Mouse (Mus musculus) urinary bladder, postnatal 14 days (tissue): ENCODE data around the gene Prrc2a.

ENCODE experiments used
- DNase-seq: peaks from one replicate; pipeline ENCODE4 v3.0.0; 2021; ENCODE audit warnings: low spot score

Prrc2a gene

DNA sequence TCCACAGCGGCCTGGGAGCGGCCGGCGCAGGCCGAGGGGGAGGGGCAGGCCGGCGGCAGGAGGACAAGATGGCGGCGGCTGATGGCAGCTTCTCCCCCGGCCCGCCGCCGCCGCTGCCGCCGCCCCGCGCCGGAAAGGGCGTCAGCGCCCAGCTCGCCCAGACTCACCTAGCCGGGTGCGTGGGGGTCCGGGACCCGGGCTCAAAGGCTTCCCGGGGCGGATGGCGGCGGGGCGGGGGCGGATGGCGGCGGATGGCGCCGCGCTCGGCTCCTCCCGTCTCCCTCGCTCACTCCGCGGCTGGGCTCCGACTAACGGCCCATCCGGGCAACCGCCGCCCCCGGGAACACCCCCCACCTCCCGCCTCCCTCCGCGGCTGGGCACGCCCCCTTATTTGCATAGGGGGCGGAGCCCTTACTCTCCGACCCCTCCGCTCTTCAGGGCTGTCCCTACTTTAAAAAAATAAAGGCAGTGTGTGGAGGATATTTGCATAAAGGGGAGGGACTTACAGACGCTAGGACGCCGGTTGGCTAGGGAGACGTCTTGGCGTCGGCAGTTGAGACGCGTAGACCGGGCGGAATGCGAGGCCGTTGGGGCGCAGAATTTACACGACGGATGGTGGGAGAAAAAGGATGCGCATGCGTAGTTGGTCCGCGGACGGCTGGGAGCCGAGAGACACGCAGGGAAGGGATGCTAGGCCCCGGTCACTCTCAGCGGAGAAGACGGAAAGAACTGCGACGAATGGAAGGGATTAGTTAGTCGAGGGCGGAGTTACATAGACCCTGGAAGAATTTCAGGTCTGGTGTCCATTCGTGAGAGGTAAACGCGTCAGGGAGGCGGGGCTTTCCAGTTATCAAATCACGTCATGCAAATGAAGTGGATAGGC lies at the start of gene Prrc2a:
Prrc2a (minus strand) TSS at position 330 of the 883 bp plus-strand sequence.
- peak; percentile 98 for DNase-seq

DNA sequence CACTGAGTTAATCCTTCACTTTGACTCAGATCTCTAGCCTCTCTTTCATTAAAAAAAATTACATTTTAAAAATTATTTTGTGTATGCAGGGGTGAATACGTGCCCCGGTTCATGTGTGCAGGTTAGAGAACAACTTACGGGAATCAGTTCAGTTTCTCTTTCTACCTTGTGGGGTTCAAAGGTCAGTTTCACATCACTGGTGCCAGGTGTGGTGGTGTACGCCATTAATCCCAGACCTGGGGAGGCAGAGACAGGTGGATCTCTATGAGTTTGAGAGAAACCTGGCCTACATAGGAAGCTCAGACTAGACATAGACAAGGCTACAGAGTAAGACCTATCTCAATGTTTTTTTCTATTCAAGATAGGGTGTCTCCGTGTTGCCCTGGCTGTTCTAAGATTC lies 48.4 kb upstream of the Prrc2a start:
- DNase-seq: no peak

DNA sequence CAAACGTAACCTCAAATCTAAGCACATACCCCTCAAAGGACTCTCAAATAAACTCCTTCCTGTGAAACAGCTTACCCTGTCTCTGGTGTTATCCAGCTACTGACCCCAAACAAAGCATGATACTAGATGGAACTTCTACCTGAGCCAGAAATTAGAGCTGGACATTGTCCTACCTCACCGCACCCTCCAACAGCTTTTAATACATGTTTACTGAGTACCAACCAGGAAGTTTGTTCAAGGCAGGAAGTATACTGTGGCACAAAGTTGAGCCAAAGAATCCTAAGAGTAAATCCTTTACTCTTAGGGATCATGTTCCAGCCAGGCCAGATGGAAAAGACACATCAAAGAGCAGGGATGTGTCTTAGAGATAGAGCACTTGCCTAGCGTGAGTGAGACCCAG lies 45.9 kb upstream of the Prrc2a start:
- no peak for DNase-seq

DNA sequence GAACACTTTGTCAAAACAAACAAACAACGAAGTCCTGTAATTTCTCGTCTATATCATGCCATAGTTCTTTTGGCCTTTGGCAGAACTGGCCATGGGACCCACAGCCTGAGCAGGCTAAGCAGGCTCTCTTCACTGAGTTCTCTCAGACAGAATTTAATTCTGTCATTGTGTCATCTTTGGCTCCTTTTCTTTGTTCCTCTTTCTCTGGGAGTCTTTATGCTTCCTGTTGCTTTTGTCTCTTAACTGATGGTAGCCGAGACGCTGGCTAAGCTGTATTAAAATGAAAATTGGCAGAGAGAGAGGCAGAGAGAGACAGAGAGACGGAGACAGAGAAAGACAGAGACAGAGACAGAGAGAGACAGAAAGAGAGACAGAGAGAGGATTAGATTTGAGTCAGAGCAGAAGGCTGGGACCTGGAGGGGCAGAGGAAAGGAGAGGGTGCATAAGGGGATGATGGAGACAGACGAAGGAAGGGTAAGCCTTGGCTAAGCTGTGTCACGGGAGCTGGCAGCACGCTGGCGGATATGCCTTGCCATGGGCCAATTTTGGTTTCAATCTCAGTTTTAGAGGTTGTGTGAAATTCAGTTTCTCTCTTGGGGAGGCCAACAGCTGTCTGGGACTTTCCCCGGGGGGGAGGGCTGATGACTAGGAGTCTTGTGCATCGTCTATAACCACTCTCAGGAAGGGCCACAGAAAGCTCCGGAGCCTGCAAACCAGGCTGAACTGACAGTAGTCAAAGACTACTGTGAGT lies 45.3 kb upstream of the Prrc2a start:
- no peak for DNase-seq

DNA sequence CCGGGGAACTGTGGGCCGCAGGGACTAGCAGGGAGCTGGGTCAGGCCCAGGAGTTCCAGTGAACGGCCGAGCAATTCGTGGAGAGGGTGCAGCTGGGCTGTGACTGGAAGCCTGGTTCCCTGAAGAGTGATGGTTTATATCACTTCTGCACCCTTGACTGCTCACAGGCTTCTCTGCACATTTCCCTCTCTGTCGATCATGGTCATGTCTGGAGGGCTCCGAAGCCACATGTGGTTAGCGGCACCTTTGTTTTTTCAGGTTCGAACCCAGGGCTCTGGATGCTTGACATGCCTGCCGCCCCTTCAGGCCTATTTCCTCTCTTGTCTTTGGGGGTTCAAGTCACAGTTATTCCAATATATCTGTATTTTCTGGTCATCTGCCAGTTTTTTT lies 40.7 kb upstream of the Prrc2a start:
- no peak for DNase-seq

DNA sequence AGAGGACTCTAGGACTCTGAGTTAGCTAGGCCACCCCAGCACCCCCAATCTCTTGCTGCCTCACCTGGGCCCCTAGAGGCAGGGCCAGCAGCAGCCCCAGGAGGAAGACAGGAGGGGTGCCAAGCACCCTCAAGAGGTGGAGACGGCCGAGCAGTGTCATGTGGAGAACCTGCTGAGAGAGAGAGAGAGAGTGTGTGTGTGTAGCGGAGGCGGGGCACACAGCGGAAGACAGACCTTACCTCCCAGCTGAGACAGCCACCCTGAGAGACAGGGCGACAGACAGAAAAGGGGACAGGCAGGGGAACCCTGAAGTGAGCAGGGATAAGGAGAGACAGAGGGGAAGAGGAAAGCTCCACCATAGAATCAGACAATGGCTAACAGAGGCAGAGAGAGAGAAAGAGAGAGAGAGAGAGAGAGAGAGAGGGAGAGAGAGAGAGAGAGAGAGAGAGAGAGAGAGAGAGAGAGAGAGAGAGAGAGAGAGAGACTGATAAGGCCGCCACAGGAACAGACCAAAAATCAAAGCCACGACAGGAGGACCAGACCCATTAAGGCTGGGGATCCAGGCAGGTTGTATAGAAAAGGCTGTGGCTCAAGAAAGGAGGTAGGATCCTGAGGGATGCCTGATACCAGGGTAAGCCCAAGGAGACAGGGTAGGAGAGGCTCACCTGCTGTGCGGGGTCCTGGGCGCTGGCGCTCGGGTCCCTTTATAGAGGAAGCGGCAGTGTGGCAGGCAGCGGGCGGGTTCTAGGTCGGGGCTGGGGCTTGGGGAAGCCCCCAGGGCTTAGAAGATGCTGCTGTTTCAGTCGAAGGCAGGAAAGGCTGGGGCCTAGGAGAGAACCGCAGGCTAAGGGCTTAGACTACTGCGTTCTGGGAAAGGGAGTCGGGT lies 40.0 kb upstream of the Prrc2a start, which contains the start of gene Lta:
Lta (minus strand) TSS at position 858 of the 886 bp plus-strand sequence.
- DNase-seq: no peak

DNA sequence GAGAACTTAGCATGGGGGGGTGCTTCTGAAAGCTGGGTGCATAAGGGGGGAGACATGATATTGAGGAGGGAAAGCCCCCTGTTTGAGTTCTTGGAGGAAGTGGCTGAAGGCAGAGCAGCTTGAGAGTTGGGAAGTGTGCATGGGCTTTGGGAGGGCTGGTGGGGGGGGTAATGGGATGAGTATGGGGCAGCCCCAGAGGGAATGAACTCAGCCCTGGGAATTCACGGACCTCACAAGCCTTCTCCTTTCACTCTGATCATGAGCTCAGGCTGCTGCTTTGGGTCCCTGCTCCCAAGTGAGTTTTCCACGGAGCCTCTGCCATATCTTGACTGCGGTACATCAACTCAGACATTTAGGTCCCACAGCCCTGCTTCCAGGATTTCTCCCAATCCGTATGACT lies 37.7 kb upstream of the Prrc2a start:
- DNase-seq: no peak

DNA sequence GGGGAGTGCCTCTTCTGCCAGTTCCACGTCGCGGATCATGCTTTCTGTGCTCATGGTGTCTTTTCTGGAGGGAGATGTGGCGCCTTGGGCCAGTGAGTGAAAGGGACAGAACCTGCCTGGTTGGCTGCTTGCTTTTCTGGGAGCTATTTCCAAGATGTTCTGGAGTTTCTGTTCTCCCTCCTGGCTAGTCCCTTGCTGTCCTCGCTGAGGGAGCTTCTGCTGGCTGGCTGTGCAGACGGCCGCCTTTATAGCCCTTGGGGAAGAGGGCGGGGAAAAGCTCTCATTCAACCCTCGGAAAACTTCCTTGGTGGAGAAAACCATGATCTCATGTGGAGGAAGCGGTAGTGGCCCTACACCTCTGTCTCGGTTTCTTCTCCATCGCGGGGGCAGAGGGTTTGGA lies 37.1 kb upstream of the Prrc2a start, which contains the start of gene Tnf:
Tnf (minus strand) TSS at position 221 of the 400 bp plus-strand sequence.
- DNase-seq: peak; percentile 49

DNA sequence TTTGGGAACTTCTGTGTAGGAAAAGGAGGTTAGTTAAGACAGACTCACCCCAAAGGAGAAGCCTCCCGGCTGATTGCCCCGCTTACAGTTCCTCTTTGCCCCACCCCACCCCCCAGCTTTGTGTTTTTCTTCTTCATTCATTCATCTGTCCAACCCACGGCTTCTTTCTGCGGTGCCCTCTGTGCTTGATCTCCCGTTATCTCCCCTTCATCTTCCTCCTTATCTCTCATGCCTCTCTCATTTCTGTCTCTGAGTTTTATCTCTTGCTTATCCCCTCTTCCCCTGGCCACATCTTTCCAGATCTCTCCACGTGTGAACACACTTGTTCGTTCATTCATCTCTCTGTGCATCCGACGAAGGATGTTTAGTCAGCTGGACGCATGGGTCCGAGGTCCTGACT lies 36.4 kb upstream of the Prrc2a start:
- DNase-seq: no peak

DNA sequence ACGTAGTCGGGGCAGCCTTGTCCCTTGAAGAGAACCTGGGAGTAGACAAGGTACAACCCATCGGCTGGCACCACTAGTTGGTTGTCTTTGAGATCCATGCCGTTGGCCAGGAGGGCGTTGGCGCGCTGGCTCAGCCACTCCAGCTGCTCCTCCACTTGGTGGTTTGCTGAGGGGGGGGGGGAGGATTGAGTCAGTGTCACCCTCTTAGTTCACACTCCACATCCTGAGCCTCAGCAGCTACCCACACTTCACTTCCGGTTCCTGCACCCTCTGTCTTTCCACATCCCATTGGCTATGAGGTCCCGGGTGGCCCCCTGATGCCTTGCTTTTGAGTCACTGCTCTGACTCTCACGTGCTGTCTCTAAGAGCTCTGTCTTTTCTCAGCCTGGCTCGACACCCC lies 35.7 kb upstream of the Prrc2a start:
- DNase-seq: no peak

DNA sequence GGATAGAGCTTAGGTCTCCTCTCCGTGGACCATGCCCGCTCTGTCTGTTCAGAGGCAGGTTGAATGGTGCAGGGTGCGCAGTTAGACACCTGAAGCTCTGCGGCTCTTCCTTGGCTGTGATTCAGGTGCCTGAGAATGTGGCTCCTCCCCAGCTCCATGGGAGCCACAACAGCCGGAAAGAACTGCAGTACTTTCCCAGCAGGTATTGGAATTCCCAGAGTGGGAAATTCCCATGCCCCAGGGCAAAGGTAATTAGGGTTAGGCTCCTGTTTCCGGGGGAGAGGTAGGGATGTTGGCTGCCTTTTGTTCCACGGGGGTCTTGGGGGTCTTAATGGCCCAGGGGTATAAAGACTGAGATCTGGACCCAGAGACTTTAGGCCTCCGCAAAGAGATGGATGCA lies 34.2 kb upstream of the Prrc2a start:
- no peak for DNase-seq

DNA sequence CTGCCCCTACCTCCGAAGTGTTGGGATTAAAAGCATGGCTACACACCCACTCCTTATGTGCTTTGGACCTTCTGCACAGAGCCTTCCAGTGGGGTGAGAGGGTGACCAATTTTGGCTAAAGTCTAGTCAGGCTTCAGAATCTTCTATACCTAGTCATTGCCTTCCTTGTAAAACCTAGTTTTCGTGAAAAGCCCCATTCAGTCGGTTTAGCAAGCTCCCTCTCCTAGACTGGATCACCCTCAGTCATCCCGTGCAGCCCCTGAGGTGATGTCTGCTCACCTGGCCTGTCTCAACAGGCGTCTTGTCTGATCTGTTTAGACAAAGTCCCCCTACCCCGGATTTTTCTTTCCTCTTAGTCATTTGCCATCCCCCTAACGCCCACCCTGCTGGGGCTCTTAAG lies 33.3 kb upstream of the Prrc2a start:
- DNase-seq: no peak

DNA sequence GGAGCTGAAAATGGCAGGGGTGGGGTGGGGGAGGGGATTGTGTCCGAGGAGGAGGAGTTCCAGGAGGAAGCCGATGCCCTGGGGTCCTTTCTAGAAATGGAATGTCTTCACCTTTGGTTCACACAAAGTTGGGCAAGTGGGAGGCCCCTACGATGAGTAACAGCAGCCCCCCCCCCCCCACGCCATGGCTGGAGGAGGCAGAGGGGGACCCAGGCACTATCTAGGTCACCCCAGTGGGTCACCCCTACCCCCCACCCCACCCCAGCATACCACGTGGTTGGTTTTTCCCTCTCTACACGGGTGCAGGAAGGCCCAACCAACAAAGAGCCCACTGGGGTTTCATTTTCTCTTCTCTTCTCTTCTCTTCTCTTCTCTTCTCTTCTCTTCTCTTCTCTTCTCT lies 32.4 kb upstream of the Prrc2a start:
- no peak for DNase-seq

DNA sequence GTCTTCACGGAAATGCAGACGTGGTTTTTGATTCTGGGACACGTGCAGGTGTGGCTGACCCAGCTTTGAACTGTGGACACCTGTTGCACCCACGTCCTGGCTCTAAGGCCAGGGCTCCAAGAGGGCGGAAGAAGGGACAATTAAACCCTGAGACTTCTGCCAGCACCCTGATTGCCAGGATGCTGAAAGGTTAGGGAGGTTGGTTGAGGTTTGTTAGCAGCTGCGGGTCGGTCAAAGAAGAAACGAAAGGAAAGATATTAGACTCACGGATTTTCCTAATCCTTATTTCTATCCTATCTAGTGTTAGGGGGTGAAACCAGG lies 31.6 kb upstream of the Prrc2a start:
- DNase-seq: no peak

DNA sequence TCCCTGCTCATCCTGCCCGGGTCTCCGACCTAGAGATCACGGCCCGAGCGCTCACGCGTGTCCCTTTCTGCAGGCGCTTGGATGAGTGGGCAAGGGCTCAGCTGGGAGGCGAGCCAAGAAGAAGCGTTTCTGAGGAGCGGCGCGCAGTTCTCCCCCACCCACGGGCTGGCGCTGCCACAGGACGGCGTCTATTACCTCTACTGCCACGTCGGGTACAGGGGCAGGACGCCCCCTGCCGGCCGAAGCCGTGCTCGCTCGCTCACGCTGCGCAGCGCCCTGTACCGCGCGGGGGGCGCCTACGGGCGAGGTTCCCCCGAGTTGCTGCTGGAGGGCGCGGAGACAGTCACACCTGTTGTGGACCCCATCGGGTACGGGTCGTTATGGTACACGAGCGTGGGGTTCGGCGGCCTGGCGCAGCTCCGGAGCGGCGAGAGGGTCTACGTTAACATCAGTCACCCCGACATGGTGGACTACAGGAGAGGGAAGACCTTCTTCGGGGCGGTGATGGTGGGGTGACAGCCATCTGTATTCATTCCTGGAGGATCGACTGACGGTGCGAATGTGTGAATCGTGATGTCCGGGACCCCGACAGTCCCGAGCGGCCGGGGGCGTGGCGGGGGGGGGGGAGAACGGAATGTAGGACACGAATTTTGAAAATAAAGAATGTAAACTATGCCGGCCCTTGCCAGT lies 31.1 kb upstream of the Prrc2a start:
- DNase-seq: peak; percentile 84

DNA sequence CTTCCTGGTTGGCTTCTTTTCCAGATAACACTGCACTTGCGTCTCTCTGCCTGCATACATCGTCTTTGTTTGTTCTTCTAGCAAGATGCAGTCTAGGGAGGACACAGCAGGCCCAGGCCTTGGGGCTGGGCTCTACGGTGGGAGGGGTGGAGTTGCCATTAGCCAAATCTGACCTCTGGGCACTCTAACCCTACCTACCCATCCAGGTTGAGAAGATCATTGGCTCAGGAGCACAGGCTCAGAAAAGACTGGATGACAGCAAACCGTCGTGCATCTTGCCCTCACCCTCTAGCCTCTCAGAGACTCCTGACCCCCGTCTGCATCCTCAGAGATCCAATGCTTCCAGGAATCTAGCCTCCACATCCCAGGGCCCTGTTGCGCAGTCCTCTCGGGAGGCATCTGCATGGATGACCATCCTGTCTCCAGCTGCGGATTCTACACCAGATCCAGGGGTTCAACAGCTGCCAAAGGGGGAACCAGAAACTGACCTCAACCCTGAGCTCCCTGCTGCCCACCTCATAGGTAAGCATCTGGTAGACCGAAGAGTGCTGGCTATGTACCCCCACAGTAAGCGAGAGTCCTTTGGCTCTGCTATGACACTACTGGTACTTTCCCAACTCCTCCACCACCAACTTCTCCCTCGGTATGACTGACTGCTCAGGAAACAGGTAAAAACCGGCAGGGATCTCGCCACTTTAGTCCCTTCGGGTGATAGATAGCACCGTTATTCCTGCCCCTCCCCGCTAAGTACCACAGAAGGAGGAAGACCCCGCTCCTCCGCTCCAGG lies 30.3 kb upstream of the Prrc2a start:
- no peak for DNase-seq

DNA sequence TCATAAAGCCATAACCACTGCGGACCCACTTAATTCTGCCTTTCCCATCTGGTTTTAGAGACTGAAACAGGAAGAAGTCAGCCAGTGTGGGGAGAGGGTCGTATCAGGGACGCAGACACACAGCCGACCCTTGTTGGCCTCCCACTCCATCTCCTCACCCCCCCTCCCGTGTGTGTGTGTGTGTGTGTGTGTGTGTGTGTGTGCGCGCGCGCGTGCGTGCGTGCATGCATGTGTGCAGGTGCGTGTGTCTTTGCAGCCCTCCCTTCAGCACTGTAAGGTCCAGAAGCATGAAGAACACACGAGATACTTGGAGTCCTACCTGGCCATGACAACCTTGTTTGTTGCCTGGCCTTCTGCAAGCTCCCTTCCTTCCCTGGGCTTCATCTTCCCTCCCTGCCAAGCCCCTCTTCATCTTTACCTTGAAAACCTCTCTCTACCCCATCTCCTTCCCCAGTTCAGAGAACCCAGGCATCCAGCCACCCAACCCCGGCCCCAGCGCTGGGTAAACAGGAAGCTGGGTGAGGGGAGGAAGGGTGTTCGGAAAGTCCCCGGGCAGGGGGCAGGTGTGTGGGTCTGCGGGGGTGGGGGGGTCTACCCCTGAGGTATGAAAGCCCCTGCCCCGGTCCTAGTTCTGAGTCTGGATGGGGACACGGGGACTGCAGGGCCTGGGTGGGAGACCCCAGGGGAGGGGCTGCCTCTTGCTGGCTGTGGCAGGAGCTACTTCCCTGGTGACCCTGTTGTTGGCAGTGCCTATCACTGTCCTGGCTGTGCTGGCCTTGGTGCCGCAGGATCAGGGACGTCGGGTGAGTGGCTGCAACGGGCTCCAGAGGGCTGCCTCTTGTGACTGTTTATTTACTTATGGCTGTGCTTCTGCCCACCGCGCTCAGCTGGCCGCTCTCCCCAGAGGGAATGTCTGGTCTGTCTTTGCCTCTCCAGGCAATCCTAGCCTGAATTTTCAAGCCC lies 29.5 kb upstream of the Prrc2a start, which contains the start of gene Ltb:
Ltb (plus strand) TSS at position 559 of the 963 bp plus-strand sequence.
- DNase-seq: no peak

DNA sequence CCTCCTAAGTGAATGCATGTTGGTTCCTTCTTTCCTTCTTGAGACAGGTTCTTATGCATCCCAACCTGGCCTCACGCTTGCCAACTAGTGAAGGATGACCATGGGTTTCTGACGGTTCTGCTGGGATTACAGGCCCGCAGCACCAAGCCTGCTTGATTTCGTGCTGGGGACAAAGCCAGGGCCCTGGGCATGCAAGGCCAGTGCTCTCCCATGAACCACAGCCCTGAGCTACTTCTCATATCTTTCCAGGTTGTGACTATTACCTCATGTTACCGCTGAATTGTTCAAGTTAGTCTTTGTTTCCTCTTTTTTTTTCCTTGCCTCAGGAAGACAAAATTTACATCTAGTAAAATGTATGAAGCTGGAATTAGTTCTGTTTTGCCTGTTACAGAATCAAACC lies 28.2 kb upstream of the Prrc2a start:
- no peak for DNase-seq

DNA sequence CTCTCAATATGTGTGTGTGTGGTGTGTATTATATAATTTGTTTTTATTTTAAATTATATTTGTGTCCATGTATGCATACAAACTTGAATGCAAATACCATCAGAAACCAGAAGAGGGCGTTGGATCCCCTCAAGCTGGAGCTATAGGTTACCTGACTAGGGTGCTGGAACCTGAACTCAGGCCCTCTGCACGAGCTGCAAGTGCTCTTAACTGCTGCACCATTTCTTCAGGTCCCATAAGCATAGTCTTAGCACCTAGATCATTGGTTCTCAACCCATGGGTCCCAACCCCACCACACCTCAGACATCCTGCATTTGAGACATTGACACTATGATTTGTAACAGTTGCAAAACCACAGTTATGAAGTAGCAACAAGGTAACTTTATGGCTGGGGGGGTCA lies 27.0 kb upstream of the Prrc2a start:
- DNase-seq: no peak

DNA sequence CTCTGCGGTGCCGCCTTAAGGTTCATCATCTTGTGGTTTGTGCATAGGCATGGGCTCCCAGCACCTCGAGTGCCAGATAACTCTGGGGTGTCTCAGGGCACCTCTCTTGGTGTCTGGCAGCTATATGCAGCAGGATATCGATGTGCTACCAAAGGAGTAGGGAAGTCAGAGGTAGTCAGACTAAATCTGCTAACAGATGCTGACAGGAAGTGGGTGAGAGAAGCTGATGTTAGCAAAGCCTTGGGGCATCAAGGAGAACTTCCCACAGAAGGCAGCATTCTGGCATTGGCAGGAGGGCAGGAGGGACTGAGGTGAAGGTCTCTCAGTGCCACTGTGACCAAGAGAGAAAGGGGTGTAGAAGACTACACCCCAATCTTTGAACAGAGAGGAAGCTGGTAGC lies 25.4 kb upstream of the Prrc2a start:
- DNase-seq: no peak
